Mouse (Mus musculus): ENCODE measurements around the gene Olfr1228. TPM values are rescaled to one million over a fixed set of nuclear protein-coding genes. Genes with fewer than 3 reads are reported as not detected.

The Olfr1228 gene
- not detected for polyA plus RNA-seq (2015; fragmentation: Illumina TruSeq; extraction: RNeasy Lipid Tissue Mini Kit (QIAGEN cat#74804); ENCODE audit: low read depth, low replicate concordance)

GRCm38 (mm10) chr2:89253962-89254361 lies at the start of gene Olfr1228:
Gene Olfr1228, minus strand, starts transcription at chr2:89254062.

GRCm38 (mm10) chr2:89297168-89297567 lies 43.3 kb upstream of the Olfr1228 start, which contains the start of gene Olfr1230:
Gene Olfr1230, minus strand, starts transcription at chr2:89297268.

GRCm38 (mm10) chr2:89287914-89288313 lies 34.1 kb upstream of the Olfr1228 start, which contains the start of gene Olfr1229:
Gene Olfr1229, minus strand, starts transcription at chr2:89288014.

GRCm38 (mm10) chr2:89199948-89200347 lies 53.9 kb downstream of the Olfr1228 start, which contains the start of gene Olfr1226:
Gene Olfr1226, minus strand, starts transcription at chr2:89200048.

Other genes starting within 250 kb of the Olfr1228 start
- not detected for gene Olfr1215, start 247.1 kb downstream of the Olfr1228 start, polyA plus RNA-seq (2015; fragmentation: Illumina TruSeq; extraction: RNeasy Lipid Tissue Mini Kit (QIAGEN cat#74804); ENCODE audit: low read depth, low replicate concordance)
- gene Olfr1216, start 235.7 kb downstream of the Olfr1228 start, polyA plus RNA-seq (2015; fragmentation: Illumina TruSeq; extraction: RNeasy Lipid Tissue Mini Kit (QIAGEN cat#74804); ENCODE audit: low read depth, low replicate concordance): not detected
- not detected for gene Olfr1217, start 222.0 kb downstream of the Olfr1228 start, polyA plus RNA-seq (2015; fragmentation: Illumina TruSeq; extraction: RNeasy Lipid Tissue Mini Kit (QIAGEN cat#74804); ENCODE audit: low read depth, low replicate concordance)
- gene Olfr1218, start 192.9 kb downstream of the Olfr1228 start, polyA plus RNA-seq (2015; fragmentation: Illumina TruSeq; extraction: RNeasy Lipid Tissue Mini Kit (QIAGEN cat#74804); ENCODE audit: low read depth, low replicate concordance): not detected
- gene Olfr1219, start 170.5 kb downstream of the Olfr1228 start, polyA plus RNA-seq (2015; fragmentation: Illumina TruSeq; extraction: RNeasy Lipid Tissue Mini Kit (QIAGEN cat#74804); ENCODE audit: low read depth, low replicate concordance): not detected
- gene Olfr1220, start 147.2 kb downstream of the Olfr1228 start, polyA plus RNA-seq (2015; fragmentation: Illumina TruSeq; extraction: RNeasy Lipid Tissue Mini Kit (QIAGEN cat#74804); ENCODE audit: low read depth, low replicate concordance): not detected
- gene Olfr1221, start 136.8 kb downstream of the Olfr1228 start, polyA plus RNA-seq (2015; fragmentation: Illumina TruSeq; extraction: RNeasy Lipid Tissue Mini Kit (QIAGEN cat#74804); ENCODE audit: low read depth, low replicate concordance): not detected
- gene Olfr1222, start 121.0 kb downstream of the Olfr1228 start, polyA plus RNA-seq (2015; fragmentation: Illumina TruSeq; extraction: RNeasy Lipid Tissue Mini Kit (QIAGEN cat#74804); ENCODE audit: low read depth, low replicate concordance): not detected
- not detected for gene Olfr1223, start 102.5 kb downstream of the Olfr1228 start, polyA plus RNA-seq (2015; fragmentation: Illumina TruSeq; extraction: RNeasy Lipid Tissue Mini Kit (QIAGEN cat#74804); ENCODE audit: low read depth, low replicate concordance)
- gene Olfr1224-ps1, start 90.0 kb downstream of the Olfr1228 start, polyA plus RNA-seq (2015; fragmentation: Illumina TruSeq; extraction: RNeasy Lipid Tissue Mini Kit (QIAGEN cat#74804); ENCODE audit: low read depth, low replicate concordance): not detected
- not detected for gene Olfr1225, start 79.4 kb downstream of the Olfr1228 start, polyA plus RNA-seq (2015; fragmentation: Illumina TruSeq; extraction: RNeasy Lipid Tissue Mini Kit (QIAGEN cat#74804); ENCODE audit: low read depth, low replicate concordance)
- not detected for gene Olfr1226, start 54.0 kb downstream of the Olfr1228 start, polyA plus RNA-seq (2015; fragmentation: Illumina TruSeq; extraction: RNeasy Lipid Tissue Mini Kit (QIAGEN cat#74804); ENCODE audit: low read depth, low replicate concordance)
- gene Olfr1229, start 34.0 kb upstream of the Olfr1228 start, polyA plus RNA-seq (2015; fragmentation: Illumina TruSeq; extraction: RNeasy Lipid Tissue Mini Kit (QIAGEN cat#74804); ENCODE audit: low read depth, low replicate concordance): not detected
- gene Olfr1230, start 43.2 kb upstream of the Olfr1228 start, polyA plus RNA-seq (2015; fragmentation: Illumina TruSeq; extraction: RNeasy Lipid Tissue Mini Kit (QIAGEN cat#74804); ENCODE audit: low read depth, low replicate concordance): not detected
- gene Olfr1231, start 53.0 kb upstream of the Olfr1228 start, polyA plus RNA-seq (2015; fragmentation: Illumina TruSeq; extraction: RNeasy Lipid Tissue Mini Kit (QIAGEN cat#74804); ENCODE audit: low read depth, low replicate concordance): not detected
- not detected for gene Olfr1232, start 75.6 kb upstream of the Olfr1228 start, polyA plus RNA-seq (2015; fragmentation: Illumina TruSeq; extraction: RNeasy Lipid Tissue Mini Kit (QIAGEN cat#74804); ENCODE audit: low read depth, low replicate concordance)
- gene Olfr1233, start 88.3 kb upstream of the Olfr1228 start, polyA plus RNA-seq (2015; fragmentation: Illumina TruSeq; extraction: RNeasy Lipid Tissue Mini Kit (QIAGEN cat#74804); ENCODE audit: low read depth, low replicate concordance): not detected
- not detected for gene Olfr1234, start 110.8 kb upstream of the Olfr1228 start, polyA plus RNA-seq (2015; fragmentation: Illumina TruSeq; extraction: RNeasy Lipid Tissue Mini Kit (QIAGEN cat#74804); ENCODE audit: low read depth, low replicate concordance)
- not detected for gene Olfr1238, start 155.6 kb upstream of the Olfr1228 start, polyA plus RNA-seq (2015; fragmentation: Illumina TruSeq; extraction: RNeasy Lipid Tissue Mini Kit (QIAGEN cat#74804); ENCODE audit: low read depth, low replicate concordance)
- gene Olfr1239, start 166.3 kb upstream of the Olfr1228 start, polyA plus RNA-seq (2015; fragmentation: Illumina TruSeq; extraction: RNeasy Lipid Tissue Mini Kit (QIAGEN cat#74804); ENCODE audit: low read depth, low replicate concordance): not detected
- gene Olfr1240, start 188.9 kb upstream of the Olfr1228 start, polyA plus RNA-seq (2015; fragmentation: Illumina TruSeq; extraction: RNeasy Lipid Tissue Mini Kit (QIAGEN cat#74804); ENCODE audit: low read depth, low replicate concordance): not detected
- not detected for gene Olfr1241, start 233.1 kb upstream of the Olfr1228 start, polyA plus RNA-seq (2015; fragmentation: Illumina TruSeq; extraction: RNeasy Lipid Tissue Mini Kit (QIAGEN cat#74804); ENCODE audit: low read depth, low replicate concordance)
- gene Olfr1242, start 244.3 kb upstream of the Olfr1228 start, polyA plus RNA-seq (2015; fragmentation: Illumina TruSeq; extraction: RNeasy Lipid Tissue Mini Kit (QIAGEN cat#74804); ENCODE audit: low read depth, low replicate concordance): not detected